Mouse (Mus musculus) spleen, postnatal 4 days (tissue): ENCODE measurements around the gene Elk3.

ENCODE experiments used
- DNase-seq, 2 experiments: peaks; one replicate each; pipeline ENCODE4 v3.0.0; 2022; ENCODE audit warnings: low spot score in 2 of 2

Elk3 gene

GRCm38 (mm10) chr10:93242861-93243260 is 68.1 kb downstream of the Elk3 start:
- peak in 1 of 2 experiments; percentile 7 for DNase-seq

- DNase-seq, result peak in 1 of 2 experiments; percentile 23
Measured at GRCm38 (mm10) chr10:93242208-93242607, 68.7 kb downstream of the Elk3 start.

GRCm38 (mm10) chr10:93239201-93239806 is 71.6 kb downstream of the Elk3 start:
- peak in 1 of 2 experiments; percentile 14 for DNase-seq

DNA sequence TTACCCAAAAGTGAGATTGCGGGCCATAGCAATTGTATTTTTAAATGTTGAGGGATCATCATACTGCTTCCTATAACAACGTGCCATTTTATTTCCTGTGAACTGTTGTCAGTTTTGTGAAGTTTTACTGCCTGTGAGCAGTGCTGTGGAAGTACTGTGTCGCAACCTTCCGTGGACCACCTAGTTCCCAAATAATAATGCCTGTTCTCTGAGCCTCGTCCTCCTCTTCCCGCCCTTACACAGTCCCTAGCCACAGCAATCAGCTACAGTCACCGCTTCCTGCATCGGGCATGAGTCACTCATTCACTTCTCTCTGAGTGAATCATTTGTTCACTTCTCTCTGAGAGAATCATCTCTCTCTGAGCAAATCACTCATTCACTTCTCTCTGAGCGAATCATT is 76.2 kb downstream of the Elk3 start:
- DNase-seq, result no peak

DNA sequence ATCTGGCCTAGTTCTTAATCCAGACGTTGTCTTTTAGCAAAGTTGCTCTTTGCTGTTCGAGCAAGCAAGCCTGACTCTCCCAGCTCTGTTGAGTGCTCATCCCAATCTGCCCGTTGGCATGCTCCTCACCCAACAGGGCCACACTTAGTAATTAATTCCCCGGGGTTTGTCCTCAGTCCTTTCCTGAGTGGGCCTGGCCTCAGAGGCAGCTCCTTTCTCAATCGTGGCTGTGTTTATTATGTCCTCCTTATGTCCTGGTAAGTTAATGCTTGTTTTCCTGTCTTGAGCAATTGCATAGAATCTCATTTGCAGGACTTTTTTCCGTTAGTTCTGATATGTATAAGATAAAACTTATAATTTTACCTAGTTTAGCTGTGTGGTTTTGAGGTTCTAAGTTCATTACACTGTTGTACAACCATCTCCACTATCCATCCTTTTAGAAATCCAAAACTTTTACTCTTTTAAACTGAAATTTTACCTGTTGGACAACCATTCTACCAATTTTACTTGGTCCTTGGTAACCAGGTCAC is 77.2 kb downstream of the Elk3 start:
- no peak for DNase-seq

DNA sequence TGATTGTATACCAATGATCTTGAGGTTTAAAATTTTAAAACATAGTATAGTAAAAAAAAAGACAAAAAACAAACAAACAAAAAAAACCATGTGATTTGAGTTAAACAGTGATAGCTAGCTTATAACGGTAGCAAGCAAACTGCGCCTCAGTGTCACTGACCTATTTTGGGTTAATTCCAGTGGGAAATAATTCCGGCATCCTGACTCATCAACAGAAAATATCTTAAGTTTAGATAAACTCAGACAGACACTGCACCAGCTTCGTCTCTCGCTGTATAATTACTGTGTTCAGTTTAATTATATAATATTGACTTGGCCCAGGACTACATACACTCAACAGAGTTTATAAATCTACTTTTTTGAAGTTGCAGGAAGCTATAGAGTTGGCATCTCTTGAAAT is 79.0 kb downstream of the Elk3 start:
- no peak for DNase-seq

DNA sequence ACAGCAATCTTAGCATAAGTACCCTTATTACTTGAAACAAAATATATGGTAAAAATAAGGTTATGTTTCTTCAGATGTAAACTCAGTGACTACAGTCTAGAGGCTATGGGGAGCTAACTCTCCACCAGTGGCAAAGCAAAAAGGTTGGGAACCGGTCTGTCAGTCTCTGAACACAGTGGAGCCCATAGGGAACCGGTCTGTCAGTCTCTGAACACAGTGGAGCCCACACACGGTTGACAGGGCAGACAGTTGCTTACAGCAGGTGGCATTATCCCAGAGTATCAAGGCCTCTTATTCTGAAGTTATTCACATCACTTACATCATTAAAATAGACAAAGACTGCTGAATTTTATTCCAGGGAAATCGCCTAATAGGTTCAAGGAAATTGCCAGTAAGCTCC is 79.4 kb downstream of the Elk3 start:
- no peak for DNase-seq

DNA sequence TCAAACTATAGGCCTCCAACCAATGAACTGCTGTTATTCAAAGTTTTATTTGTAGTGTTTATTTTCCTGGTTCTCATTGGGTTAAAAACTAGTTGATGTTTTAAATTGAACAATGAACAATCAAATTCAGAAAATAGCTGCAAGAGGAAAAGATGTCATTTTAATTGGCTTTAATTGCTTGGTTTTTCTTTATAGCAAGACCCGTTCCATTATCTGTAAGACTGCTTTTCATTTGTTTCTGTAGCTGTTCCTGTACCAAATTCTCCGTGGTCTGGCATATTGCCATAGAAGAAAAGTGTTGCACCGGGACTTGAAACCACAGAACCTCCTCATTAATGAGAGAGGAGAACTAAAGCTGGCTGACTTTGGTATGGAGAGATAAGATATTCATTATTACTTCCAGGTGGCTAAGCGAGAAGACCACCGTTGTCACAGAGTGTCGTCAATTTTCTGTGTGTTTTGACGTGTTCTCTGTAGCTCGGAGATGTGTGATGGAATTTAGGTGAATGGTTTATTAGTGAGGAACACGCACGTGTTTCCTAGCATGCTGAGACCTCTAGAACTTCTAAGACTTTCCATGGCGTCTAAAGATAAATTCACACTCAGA is 82.4 kb downstream of the Elk3 start:
- DNase-seq, result no peak

DNA sequence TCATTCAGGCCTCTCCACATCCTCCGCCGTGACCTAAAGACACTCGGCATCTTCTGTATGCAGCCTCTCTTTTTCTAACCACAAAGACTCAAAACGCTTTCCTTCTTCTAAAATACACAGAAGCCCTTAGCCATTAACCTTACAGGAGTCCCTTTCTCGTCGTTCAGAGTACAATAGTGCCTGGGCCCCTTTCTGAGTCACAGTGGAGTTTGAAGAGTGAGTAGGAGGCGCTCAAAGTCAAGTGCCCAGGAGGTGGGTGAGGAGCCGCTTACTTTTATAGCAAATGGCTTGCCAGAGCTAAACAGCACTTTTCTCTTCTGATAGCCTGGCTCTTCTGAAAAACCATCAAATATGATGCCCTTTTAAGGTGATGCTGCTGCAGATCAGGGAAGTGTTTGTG is 83.0 kb downstream of the Elk3 start:
- no peak for DNase-seq

DNA sequence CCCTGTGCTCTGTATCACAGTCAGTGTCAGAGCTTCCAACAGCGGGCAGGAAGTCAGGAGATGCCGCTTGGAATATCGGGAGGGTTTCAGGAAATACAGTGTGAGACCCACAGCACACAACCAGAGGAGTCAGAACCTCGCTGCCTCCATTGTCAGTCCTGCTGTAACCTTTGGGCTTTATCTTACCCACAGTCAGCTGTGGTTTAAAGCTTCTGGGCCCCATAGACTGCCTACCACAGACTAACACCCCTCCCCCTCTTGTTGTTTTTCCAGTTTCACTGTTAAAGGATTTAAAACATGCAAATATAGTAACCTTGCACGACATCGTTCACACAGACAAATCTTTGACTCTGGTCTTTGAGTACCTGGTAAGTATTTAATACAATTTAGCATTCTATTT is 85.2 kb downstream of the Elk3 start:
- DNase-seq, result no peak

DNA sequence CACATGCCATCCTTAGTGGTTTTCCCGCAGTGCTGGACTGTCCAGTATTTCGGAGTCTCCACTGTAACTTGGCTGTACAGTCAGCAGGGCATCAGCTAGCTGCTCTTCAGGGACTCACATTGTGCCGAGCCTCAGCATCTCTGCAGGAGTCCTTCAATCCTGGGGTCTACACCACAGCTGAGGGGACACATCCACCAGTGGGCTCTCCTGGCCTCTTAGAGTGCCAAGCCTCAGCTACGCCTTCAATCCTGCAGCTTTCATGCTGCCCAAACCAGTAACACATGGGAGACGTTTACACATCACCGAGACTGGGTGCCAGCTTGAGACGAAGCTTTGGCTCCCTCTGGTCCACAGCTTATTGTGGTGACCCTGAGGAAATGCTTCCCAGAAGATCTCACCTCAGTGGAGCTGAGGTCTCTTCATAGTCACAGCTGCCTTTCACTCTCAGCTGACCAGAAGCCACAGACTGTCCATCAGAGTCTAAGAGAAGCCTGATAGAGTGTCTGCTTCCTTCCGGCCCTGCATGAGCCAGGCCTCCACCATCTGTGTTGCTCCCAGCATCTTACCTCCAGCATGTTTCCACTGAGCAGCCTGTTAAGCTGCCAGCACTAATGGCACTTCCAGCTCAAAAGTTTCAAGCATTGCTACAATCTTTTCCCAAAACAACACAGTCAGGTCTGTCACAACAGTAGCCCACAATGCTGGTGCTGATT is 95.7 kb downstream of the Elk3 start:
- DNase-seq, result no peak

GRCm38 (mm10) chr10:93214251-93214650 is 96.7 kb downstream of the Elk3 start:
- DNase-seq, result no peak

DNA sequence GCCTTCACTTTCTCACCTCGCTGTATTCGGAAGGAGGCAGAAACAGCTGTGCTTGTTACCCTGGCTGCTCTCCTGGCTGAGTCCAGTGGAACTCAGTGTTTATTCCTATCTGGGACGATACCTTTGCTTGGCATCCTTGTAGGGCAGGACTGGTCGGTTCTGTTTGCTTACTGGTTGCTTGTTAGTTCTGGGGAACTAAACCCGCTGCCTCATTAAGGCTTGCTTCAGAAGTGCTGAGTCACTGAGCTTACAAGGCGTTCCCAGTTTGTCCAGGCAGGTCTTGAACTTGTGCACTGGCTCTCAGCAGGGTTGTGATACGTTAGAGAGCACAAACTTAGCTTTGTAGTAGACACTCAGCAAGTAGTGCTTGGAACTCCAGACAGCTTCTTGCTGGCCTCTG is 97.6 kb downstream of the Elk3 start:
- DNase-seq, result no peak

DNA sequence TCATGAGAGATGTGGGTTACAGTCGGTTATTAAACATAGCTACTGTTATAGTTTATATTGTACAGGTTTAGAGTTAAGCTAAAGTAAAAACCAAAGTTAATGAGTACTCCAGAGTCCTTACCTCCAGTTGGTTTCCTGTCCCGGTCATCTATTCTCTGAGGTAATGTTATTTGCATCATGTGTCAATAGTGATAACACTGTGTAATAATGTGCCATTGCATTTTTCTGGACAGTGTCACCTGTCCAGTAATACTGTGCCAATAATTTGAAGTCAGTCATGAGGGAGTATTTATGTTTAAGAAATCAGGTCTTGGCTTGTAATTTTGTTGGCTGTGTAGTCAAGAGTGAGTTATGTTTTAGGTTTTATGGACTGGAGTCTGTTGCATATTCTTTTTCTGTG is 98.2 kb downstream of the Elk3 start:
- DNase-seq, result no peak

GRCm38 (mm10) chr10:93207176-93207575 is 103.8 kb downstream of the Elk3 start:
- no peak for DNase-seq

- no peak for DNase-seq
Measured at GRCm38 (mm10) chr10:93205287-93205956, 105.5 kb downstream of the Elk3 start.

DNA sequence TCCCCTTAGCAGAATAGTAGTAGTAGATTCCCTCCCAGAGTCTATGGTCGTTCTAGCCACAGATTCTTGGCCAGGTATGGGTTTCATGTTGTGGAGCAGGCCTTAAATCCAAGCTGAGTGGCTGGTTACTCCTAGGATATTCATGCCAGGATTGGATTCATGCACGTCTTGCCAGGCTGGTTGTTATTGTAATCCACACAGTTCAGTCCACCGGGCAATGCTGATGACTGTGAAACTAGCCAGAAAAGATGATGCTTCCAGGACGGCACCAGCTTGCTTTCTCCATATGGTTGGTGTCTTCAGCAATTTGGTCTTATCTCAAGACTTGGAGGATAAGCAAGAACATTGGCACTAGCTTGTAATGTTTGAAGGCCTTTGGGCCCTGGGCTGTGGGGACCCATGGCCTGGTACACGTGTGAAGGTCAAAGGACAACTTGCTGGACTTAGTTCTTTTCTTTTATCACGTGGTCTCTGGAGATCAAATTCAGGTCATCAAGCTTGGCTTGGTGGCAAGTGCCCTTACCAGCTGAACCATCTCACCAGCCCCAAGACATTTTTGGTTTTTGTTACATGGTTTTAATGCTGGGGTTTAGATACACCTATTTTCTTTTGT is 109.0 kb downstream of the Elk3 start:
- no peak for DNase-seq

DNA sequence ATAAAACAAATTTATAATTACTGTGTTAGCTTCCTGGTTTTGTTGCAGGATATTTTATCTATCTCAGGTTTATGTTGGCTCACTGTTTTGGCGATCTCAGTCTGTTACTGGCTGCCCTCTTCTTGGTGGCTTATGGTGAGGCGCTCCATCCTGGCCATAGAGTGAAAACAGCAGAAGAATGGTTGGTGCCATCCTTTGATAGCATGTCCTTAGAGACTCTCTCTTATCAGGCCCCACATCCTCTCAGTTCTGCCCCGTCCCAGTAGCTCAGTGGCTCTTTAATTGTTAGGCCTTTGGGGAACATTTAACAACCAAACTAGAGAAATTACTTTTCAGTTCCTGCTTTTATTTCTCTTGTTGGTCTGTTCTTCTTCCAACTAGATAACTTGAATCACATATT is 112.0 kb downstream of the Elk3 start:
- no peak for DNase-seq
